Comparison of ENCODE assay signal across 12 mouse cellular contexts in genomic region chr10:121971658-121972057, GRCm38 (mm10).
DNase-seq lines count a peak whose midpoint lies in the region; ATAC-seq lines count a peak whose summit lies in the region.
"Had no signal": no experiment of that assay in that cellular context is flagged by ENCODE, and none has a peak within 500 bp of the region (broad histone marks: within the 10 kb centered on the region; RNA-seq: fewer than 3 reads in every experiment).

No protein-coding gene starts in this region.

- H3K4me3 ChIP-seq in heart, embryonic 13.5 days, result no peak overlapping the region
- H3K4me3 ChIP-seq in midbrain, embryonic 12.5 days, result no peak overlapping the region
- no peak overlapping the region for H3K4me3 ChIP-seq in midbrain, embryonic 11.5 days (ENCODE audit: low read depth, low read length)
- no peak overlapping the region for H3K4me3 ChIP-seq in hindbrain, embryonic 14.5 days (replicated peaks; ENCODE audit: low read length)
- H3K4me3 ChIP-seq: forebrain, embryonic 10.5 days had no signal

- H3K4me2 ChIP-seq in heart, embryonic 13.5 days, result no peak overlapping the region
- H3K4me2 ChIP-seq in midbrain, embryonic 12.5 days (replicated peaks), result no peak overlapping the region
- H3K4me2 ChIP-seq in midbrain, embryonic 11.5 days, result no peak overlapping the region
- H3K4me2 ChIP-seq in hindbrain, embryonic 14.5 days (replicated peaks), result no peak overlapping the region

- peak; percentile 52; the same call in 1 of the 2 replicates for ATAC-seq in heart, embryonic 13.5 days (ENCODE audit: extremely low read depth, insufficient number of reproducible peaks, low FRiP score, low TSS enrichment)
- no peak for ATAC-seq in midbrain, embryonic 12.5 days (ENCODE audit: low FRiP score, low read depth)
- no peak for ATAC-seq in midbrain, embryonic 11.5 days (ENCODE audit: low FRiP score)
- no peak for ATAC-seq in hindbrain, embryonic 14.5 days (ENCODE audit: low FRiP score)
- no peak for ATAC-seq in megakaryocyte, adult 5-6 weeks (ENCODE audit: poor library complexity, severe bottlenecking)

- H3K36me3 ChIP-seq in heart, embryonic 13.5 days, result no peaks in the 10 kb centered on the region
- H3K36me3 ChIP-seq in midbrain, embryonic 12.5 days, result no peaks in the 10 kb centered on the region
- H3K36me3 ChIP-seq in midbrain, embryonic 11.5 days (ENCODE audit: control insufficient read depth, insufficient read depth, low read length), result no peaks in the 10 kb centered on the region
- no peaks in the 10 kb centered on the region for H3K36me3 ChIP-seq in hindbrain, embryonic 14.5 days (replicated peaks; ENCODE audit: control insufficient read depth, insufficient read depth)
- H3K36me3 ChIP-seq: forebrain, embryonic 10.5 days had no signal

- WGBS in heart, embryonic 13.5 days, result 51% methylated on average over 8 of the region's 8 CpGs
- 69% methylated on average over 8 of the region's 8 CpGs for WGBS in midbrain, embryonic 12.5 days
- WGBS in midbrain, embryonic 11.5 days, result 71% methylated on average over 8 of the region's 8 CpGs
- 55% methylated on average over 8 of the region's 8 CpGs for WGBS in hindbrain, embryonic 14.5 days

- DNase-seq in heart, postnatal 14 days, result no peak
- DNase-seq in midbrain, embryonic 11.5 days (ENCODE audit: low spot score, missing footprints), result no peak
- no peak for DNase-seq in hindbrain, embryonic 14.5 days (ENCODE audit: low spot score)
- peak; percentile 15 to 39 for DNase-seq in lung, postnatal 4 days
- no peak for DNase-seq in gastrocnemius, postnatal 25 days
- DNase-seq: cerebellum, adult 18-20 months; gastrocnemius, postnatal 14 days; thymus, postnatal 14 days had no signal

- no peaks in the 10 kb centered on the region for H3K9me3 ChIP-seq in heart, embryonic 13.5 days
- no peaks in the 10 kb centered on the region for H3K9me3 ChIP-seq in midbrain, embryonic 12.5 days
- no peaks in the 10 kb centered on the region for H3K9me3 ChIP-seq in midbrain, embryonic 11.5 days (ENCODE audit: control insufficient read depth, low read length)
- H3K9me3 ChIP-seq in hindbrain, embryonic 14.5 days (ENCODE audit: control insufficient read depth, low read length), result no peaks in the 10 kb centered on the region
- H3K9me3 ChIP-seq: forebrain, embryonic 10.5 days had no signal

- no peak overlapping the region for H3K9ac ChIP-seq in heart, embryonic 13.5 days
- H3K9ac ChIP-seq in midbrain, embryonic 12.5 days (replicated peaks), result no peak overlapping the region
- H3K9ac ChIP-seq in midbrain, embryonic 11.5 days (ENCODE audit: low read length), result no peak overlapping the region
- no peak overlapping the region for H3K9ac ChIP-seq in hindbrain, embryonic 14.5 days

- H3K27ac ChIP-seq in heart, embryonic 13.5 days (replicated peaks), result peak overlapping the region; percentile 58
- peak overlapping the region; percentile 46; the same call in 1 of the 2 replicates for H3K27ac ChIP-seq in midbrain, embryonic 12.5 days (replicated peaks)
- no peak overlapping the region for H3K27ac ChIP-seq in midbrain, embryonic 11.5 days (ENCODE audit: low read depth, low read length)
- peak overlapping the region; percentile 40 for H3K27ac ChIP-seq in hindbrain, embryonic 14.5 days
- H3K27ac ChIP-seq: forebrain, embryonic 10.5 days had no signal

- peaks cover 40% of the 10 kb centered on the region for H3K4me1 ChIP-seq in heart, embryonic 13.5 days
- H3K4me1 ChIP-seq in midbrain, embryonic 12.5 days, result peaks cover 20% of the 10 kb centered on the region
- no peaks in the 10 kb centered on the region for H3K4me1 ChIP-seq in midbrain, embryonic 11.5 days (ENCODE audit: control insufficient read depth, insufficient read depth, low read length)
- peaks cover 46% of the 10 kb centered on the region for H3K4me1 ChIP-seq in hindbrain, embryonic 14.5 days (replicated peaks; ENCODE audit: control insufficient read depth, insufficient read depth, low read length)

- no peaks in the 10 kb centered on the region for H3K27me3 ChIP-seq in heart, embryonic 13.5 days (replicated peaks)
- H3K27me3 ChIP-seq in midbrain, embryonic 12.5 days, result no peaks in the 10 kb centered on the region
- H3K27me3 ChIP-seq in midbrain, embryonic 11.5 days (ENCODE audit: control insufficient read depth, insufficient read depth, low read length), result no peaks in the 10 kb centered on the region
- no peaks in the 10 kb centered on the region for H3K27me3 ChIP-seq in hindbrain, embryonic 14.5 days (ENCODE audit: control insufficient read depth, insufficient read depth, low read length)

- intact Hi-C loops in heart, postnatal 14 days (cut with DNase I), result loop anchor here (5.0 kb wide), 2 partner anchors 76 to 904 kb away; partner anchors contain the start of gene Srgap1

Comparison
In these comparisons a context has a peak if more than half of its experiments do, and no peak if none do; other contexts are left out.
1. DNase-seq: peak in lung, postnatal 4 days (2 of 2); none in heart, postnatal 14 days (0 of 2), midbrain, embryonic 11.5 days (single experiment), hindbrain, embryonic 14.5 days (single experiment) and gastrocnemius, postnatal 25 days (single experiment).